Mouse (Mus musculus) stomach, postnatal 0 days (tissue): Measurements from ENCODE around the gene Stx1a. TPM values are rescaled to one million over a fixed set of nuclear protein-coding genes. Genes with fewer than 3 reads are reported as not detected.
"Not testable (repeated sequence)": the region's sequence is repeated elsewhere in the genome, so short reads cannot be mapped to it uniquely, and the experiment has no call there.

Source experiments
- ATAC-seq: fragments of 200-750 bp; cut with Nextera tagmentation; 2 replicates; pipeline ENCODE4 v1.8.0; 2017; ENCODE audit not compliant: low FRiP score, low TSS enrichment
- DNase-seq: peaks from one replicate; pipeline ENCODE4 v3.0.0-alpha.2; 2016; ENCODE audit warnings: low spot score
- H3K27ac ChIP-seq: fragments of 300-500 bp; sonication (generic); replicated peaks from 2 replicates; pipeline ENCODE4 v1.5.1; 2014; ENCODE audit warnings: mild to moderate bottlenecking, control low read depth
- H3K27me3 ChIP-seq: fragments of 300-500 bp; sonication (generic); 2 replicates; pipeline ENCODE4 v1.6.1; 2014; ENCODE audit warnings: low read length; ENCODE audit not compliant: control insufficient read depth, insufficient read depth
- H3K36me3 ChIP-seq: fragments of 300-500 bp; sonication (generic); 2 replicates; pipeline ENCODE4 v1.6.1; 2014; ENCODE audit warnings: low read length, mixed read lengths; ENCODE audit not compliant: control insufficient read depth, insufficient read depth
- H3K4me1 ChIP-seq: fragments of 300-500 bp; sonication (generic); replicated peaks from 2 replicates; pipeline ENCODE4 v1.6.1; 2014; ENCODE audit warnings: antibody characterized with exemption; ENCODE audit not compliant: control insufficient read depth, insufficient read depth
- H3K4me2 ChIP-seq: fragments of 300-500 bp; sonication (generic); replicated peaks from 2 replicates; pipeline ENCODE4 v1.6.1; 2014; ENCODE audit warnings: low read depth, mild to moderate bottlenecking, control low read depth, moderate library complexity
- H3K4me3 ChIP-seq: fragments of 300-500 bp; sonication (generic); 2 replicates; pipeline ENCODE4 v1.5.1; 2014; ENCODE audit warnings: low read depth, low read length, control low read depth
- H3K9ac ChIP-seq: fragments of 300-500 bp; sonication (generic); 2 replicates; pipeline ENCODE4 v1.6.1; 2014; ENCODE audit warnings: mild to moderate bottlenecking, low read length, control low read depth, mixed read lengths
- H3K9me3 ChIP-seq: fragments of 300-500 bp; sonication (generic); 2 replicates; pipeline ENCODE4 v1.6.1; 2016; ENCODE audit warnings: low read length; ENCODE audit not compliant: control insufficient read depth
- CTCF ChIP-seq: IDR thresholded peaks from 2 replicates; pipeline ENCODE4 v1.5.1; 2016; ENCODE audit warnings: antibody characterized with exemption, low read depth, mild to moderate bottlenecking, moderate library complexity
- EP300 ChIP-seq: optimal IDR thresholded peaks from 2 replicates; pipeline ENCODE3; 2016; ENCODE audit warnings: antibody characterized with exemption
- WGBS: fragments of 180-500 bp; shearing (Covaris S2); extraction: QIAGEN DNeasy Blood & Tissue Kit; methylation state at CpG from one replicate; pipeline ENCODE4 v1.1.7; 2014; 5-methylcytosine and 5-hydroxymethylcytosine counted together
- polyA plus RNA-seq: library from polyadenylated mRNA; unstranded; fragments of >200 nt; fragmentation: Nextera tagmentation; extraction: Ambion mirVana; gene quantifications from 2 replicates; pipeline ENCODE4 v1.2.1, GENCODE M21; 2015

Stx1a gene
- polyA plus RNA-seq, 1 experiment from 2014 or later = 5.3 TPM

DNA sequence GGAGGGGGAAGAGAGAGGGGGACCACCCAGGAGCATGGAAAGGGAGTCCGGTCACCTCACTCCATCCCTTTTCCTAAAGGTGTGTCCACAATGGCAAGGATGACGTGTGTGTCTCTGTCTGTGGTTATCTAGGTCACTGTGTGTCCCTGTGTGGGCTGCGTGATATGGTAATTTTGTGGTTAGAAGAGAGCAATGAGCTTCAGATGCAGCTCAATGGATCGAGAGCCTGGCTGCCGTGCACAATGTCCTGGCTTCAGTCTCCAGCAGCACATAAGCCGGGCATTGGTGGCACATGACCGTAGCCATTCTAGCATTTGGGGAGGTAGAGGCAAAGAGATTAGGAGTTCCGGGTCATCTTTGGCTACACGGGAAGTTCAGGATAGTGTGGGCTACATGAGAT, 16.3 kb downstream of the Stx1a start:
- no peaks in the 10 kb centered on the region for H3K4me1 ChIP-seq

DNA sequence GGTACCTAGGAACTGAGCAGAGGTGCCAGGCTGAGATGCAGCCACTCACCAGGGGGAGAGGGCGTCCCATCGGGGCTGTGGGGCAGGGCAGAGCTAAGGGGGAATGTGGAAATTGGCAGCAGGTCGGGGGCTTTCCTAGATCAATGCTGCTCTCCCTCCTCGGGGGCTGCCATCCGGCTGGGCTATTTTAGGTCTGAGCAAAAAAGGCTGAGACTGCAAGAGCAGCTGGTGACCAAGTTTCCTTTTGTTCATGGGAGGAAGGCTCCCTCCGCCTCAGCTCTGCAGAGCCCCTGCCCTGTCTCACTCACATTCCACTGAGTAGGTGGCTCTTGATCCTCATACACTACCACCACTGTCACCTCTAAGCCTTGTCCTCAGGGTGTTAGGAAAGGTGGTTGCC, 16.8 kb downstream of the Stx1a start:
- Histone ChIP-seq H3K9me3 (no peaks in the 10 kb centered on the region), H3K9ac (no peak overlapping the region), H3K4me3 (no peak overlapping the region), H3K4me2 (no peak overlapping the region), H3K27ac (no peak overlapping the region), H3K27me3 (no peaks in the 10 kb centered on the region), H3K36me3 (no peaks in the 10 kb centered on the region), H3K4me1 (no peaks in the 10 kb centered on the region)
- ATAC-seq (no peak), DNase-seq (no peak)
- TF ChIP-seq EP300 = no peak
- TF ChIP-seq CTCF = no peak
- WGBS = 49% methylated on average over 6 of the region's 6 CpGs

More for the DNA sequence above, 16.3 kb downstream of the Stx1a start:
- no peak overlapping the region for H3K27ac ChIP-seq
- no peak for ATAC-seq
- H3K27me3 ChIP-seq = no peaks in the 10 kb centered on the region
- whole genome bisulfite sequencing = 88% methylated on average over 9 of the region's 9 CpGs
- TF ChIP-seq CTCF (no peak), EP300 (no peak)
- no peaks in the 10 kb centered on the region for H3K9me3 ChIP-seq
- H3K4me2 ChIP-seq = no peak overlapping the region
- no peak overlapping the region for H3K9ac ChIP-seq
- no peak overlapping the region for H3K4me3 ChIP-seq
- no peak for DNase-seq
- H3K36me3 ChIP-seq = no peaks in the 10 kb centered on the region

DNA sequence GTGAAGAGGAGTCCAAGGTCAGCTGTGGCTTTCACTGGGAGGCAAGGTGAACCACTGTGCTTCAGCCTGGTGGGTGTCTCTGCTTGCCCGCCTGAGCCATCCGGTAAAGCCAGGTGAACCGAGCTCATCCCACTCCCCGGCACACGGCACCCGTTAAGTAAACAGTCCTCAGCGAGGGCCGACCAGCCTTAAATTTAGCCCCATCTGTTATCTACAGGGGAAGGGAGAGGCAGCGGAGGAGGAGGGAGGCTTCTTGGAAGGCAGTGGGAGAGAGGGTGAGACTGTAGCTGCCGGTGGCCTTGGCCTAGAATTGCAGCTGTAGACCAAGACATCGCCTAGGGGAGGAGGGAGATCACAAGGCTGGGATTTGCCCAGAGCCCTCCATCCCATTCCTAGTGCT, 17.5 kb downstream of the Stx1a start:
- no peak for ATAC-seq
- no peaks in the 10 kb centered on the region for H3K36me3 ChIP-seq
- no peaks in the 10 kb centered on the region for H3K4me1 ChIP-seq
- TF ChIP-seq CTCF = no peak
- H3K27me3 ChIP-seq = no peaks in the 10 kb centered on the region
- H3K9ac ChIP-seq = no peak overlapping the region
- 42% methylated on average over 10 of the region's 11 CpGs for WGBS
- no peaks in the 10 kb centered on the region for H3K9me3 ChIP-seq
- H3K4me2 ChIP-seq = no peak overlapping the region
- no peak for DNase-seq
- no peak overlapping the region for H3K27ac ChIP-seq
- no peak overlapping the region for H3K4me3 ChIP-seq

GRCm38 (mm10) chr5:135042105-135042788, 19.0 kb downstream of the Stx1a start:
- H3K9me3 ChIP-seq = no peaks in the 10 kb centered on the region
- DNase-seq (no peak), ATAC-seq (peak; percentile 35)
- no peak overlapping the region for H3K4me3 ChIP-seq
- H3K27ac ChIP-seq = no peak overlapping the region
- H3K4me1 ChIP-seq = no peaks in the 10 kb centered on the region
- WGBS = 52% methylated on average over 21 of the region's 21 CpGs
- H3K4me2 ChIP-seq = 0 out of 2 replicates have a peak overlapping the region, but pooled peaks have one; percentile 9
- no peak overlapping the region for H3K9ac ChIP-seq
- TF ChIP-seq CTCF = no peak
- no peak for TF ChIP-seq EP300
- H3K27me3 ChIP-seq = no peaks in the 10 kb centered on the region
- no peaks in the 10 kb centered on the region for H3K36me3 ChIP-seq

- 95% methylated on average over 3 of the region's 3 CpGs for WGBS
- no peak for ATAC-seq
- H3K27me3 ChIP-seq = no peaks in the 10 kb centered on the region
Observed at GRCm38 (mm10) chr5:135044575-135044974, 21.3 kb downstream of the Stx1a start.

DNA sequence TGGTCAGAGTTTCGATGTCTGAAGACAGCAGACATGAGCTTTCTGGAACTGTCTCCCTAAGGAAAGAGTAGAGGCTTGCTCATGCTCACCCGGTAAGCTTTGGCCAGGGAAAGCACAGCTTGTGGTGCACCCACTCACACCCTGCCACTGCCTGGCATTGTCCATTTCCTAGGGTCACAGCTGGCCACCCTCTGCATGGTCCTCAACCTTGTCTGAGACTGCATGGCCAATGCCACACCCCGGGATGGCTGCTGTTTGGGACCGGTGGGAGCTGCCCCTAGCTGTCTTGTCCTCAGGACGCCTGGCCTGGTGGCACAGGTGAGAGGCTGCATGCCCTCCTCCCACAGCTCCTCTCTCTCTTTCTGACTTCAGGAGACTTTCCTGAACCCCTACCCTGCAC, 25.3 kb downstream of the Stx1a start:
- Histone ChIP-seq H3K4me2 (no peak overlapping the region), H3K9me3 (no peaks in the 10 kb centered on the region), H3K27ac (no peak overlapping the region), H3K36me3 (peaks cover 4% of the 10 kb centered on the region; the same call in 1 of the 2 replicates), H3K4me3 (no peak overlapping the region), H3K9ac (no peak overlapping the region), H3K4me1 (no peaks in the 10 kb centered on the region), H3K27me3 (no peaks in the 10 kb centered on the region)
- DNase-seq (no peak), ATAC-seq (0 out of 2 replicates have a peak, but pooled peaks have one; percentile 8)
- TF ChIP-seq EP300 = no peak
- TF ChIP-seq CTCF = no peak
- WGBS = 92% methylated on average over 5 of the region's 5 CpGs

More at GRCm38 (mm10) chr5:135044575-135044974, 21.3 kb downstream of the Stx1a start:
- Histone ChIP-seq H3K36me3 (no peaks in the 10 kb centered on the region; the same call in 1 of the 2 replicates), H3K4me1 (no peaks in the 10 kb centered on the region), H3K4me3 (no peak overlapping the region), H3K9ac (no peak overlapping the region), H3K4me2 (no peak overlapping the region), H3K9me3 (no peaks in the 10 kb centered on the region), H3K27ac (no peak overlapping the region)
- TF ChIP-seq EP300 (no peak), CTCF (no peak)
- no peak for DNase-seq

DNA sequence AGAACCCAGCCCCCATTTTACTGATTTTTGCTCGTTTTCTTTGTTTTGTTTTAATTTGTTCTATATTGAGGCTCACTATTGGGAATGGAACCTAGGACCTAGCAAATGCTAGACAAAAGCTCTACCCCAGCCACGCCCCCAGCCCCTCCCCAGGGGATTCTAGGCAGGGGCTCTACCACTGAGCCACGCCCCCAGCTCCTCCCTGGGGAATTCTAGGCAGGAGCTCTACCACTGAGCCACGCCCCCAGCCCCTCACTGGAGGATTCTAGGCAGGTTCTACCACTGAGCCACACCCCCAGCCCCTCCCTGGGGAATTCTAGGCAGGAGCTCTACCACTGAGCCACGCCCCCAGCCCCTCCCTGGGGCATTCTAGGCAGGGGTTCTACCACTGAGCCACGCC, 26.0 kb downstream of the Stx1a start:
- ATAC-seq, H3K27me3 ChIP-seq, H3K27ac ChIP-seq, H3K4me3 ChIP-seq, DNase-seq, H3K36me3 ChIP-seq, H3K4me2 ChIP-seq, H3K4me1 ChIP-seq, H3K9me3 ChIP-seq, H3K9ac ChIP-seq: not testable (repeated sequence)
- WGBS = 88% methylated on average over 6 of the region's 6 CpGs
